Mouse (Mus musculus): ENCODE data around the gene Nacc2. TPM values are rescaled to one million over a fixed set of nuclear protein-coding genes. Genes with fewer than 3 reads are reported as not detected.
A peak's percentile ranks its signal among the peaks of the same experiment; 100 is the strongest.

Gene Nacc2
- polyA plus RNA-seq (2015; fragmentation: Nextera tagmentation; extraction: Ambion mirVana), result 9.2 and 10.9 TPM in 2 replicates

GRCm38 (mm10) chr2:26123079-26123648, at the start of gene Nacc2:
TSS of gene Nacc2 (minus strand) at chr2:26123220.
- peak; percentile 27; the same call in 1 of the 2 replicates for ATAC-seq (ENCODE audit: low read depth)
- whole genome bisulfite sequencing, result 22% methylated on average over 9 of the region's 9 CpGs

GRCm38 (mm10) chr2:26172166-26172565, 49.1 kb upstream of the Nacc2 start:
- WGBS, result 69% methylated on average over 2 of the region's 2 CpGs
- H3K27ac ChIP-seq (ENCODE audit: low read length), result no peak overlapping the region
- no peak for ATAC-seq (ENCODE audit: low read depth)

More at GRCm38 (mm10) chr2:26123079-26123648, at the start of gene Nacc2:
- Histone ChIP-seq H3K4me3 (ENCODE audit: low read length) (peak within 1 kb of the TSS; percentile 70), H3K9me3 (ENCODE audit: control insufficient read depth, low read length) (no peaks in the 10 kb centered on the region), H3K27ac (ENCODE audit: low read length) (no peak within 1 kb of the TSS; the same call in 1 of the 2 replicates), H3K4me1 (replicated peaks; ENCODE audit: control insufficient read depth, insufficient read depth, low read length) (peaks cover 14% of the 10 kb centered on the region), H3K4me2 (ENCODE audit: low read depth, low read length) (peak within 1 kb of the TSS; percentile 97), H3K9ac (ENCODE audit: low read length) (peak within 1 kb of the TSS; percentile 75), H3K36me3 (ENCODE audit: control insufficient read depth, insufficient read depth, low read length) (no peaks in the 10 kb centered on the region), H3K27me3 (ENCODE audit: control insufficient read depth, insufficient read depth, low read depth, low read length) (no peaks in the 10 kb centered on the region; the same call in 1 of the 2 replicates)

GRCm38 (mm10) chr2:26170376-26170775, 47.4 kb upstream of the Nacc2 start:
- Histone ChIP-seq H3K27ac (ENCODE audit: low read length) (no peak overlapping the region), H3K27me3 (ENCODE audit: control insufficient read depth, insufficient read depth, low read depth, low read length) (no peaks in the 10 kb centered on the region), H3K9me3 (ENCODE audit: control insufficient read depth, low read length) (no peaks in the 10 kb centered on the region), H3K36me3 (ENCODE audit: control insufficient read depth, insufficient read depth, low read length) (no peaks in the 10 kb centered on the region), H3K4me2 (ENCODE audit: low read depth, low read length) (no peak overlapping the region), H3K4me3 (ENCODE audit: low read length) (no peak overlapping the region), H3K9ac (ENCODE audit: low read length) (no peak overlapping the region), H3K4me1 (replicated peaks; ENCODE audit: control insufficient read depth, insufficient read depth, low read length) (no peaks in the 10 kb centered on the region)
- ATAC-seq (ENCODE audit: low read depth), result no peak
- 36% methylated on average over 2 of the region's 2 CpGs for WGBS

More at GRCm38 (mm10) chr2:26172166-26172565, 49.1 kb upstream of the Nacc2 start:
- Histone ChIP-seq H3K36me3 (ENCODE audit: control insufficient read depth, insufficient read depth, low read length) (no peaks in the 10 kb centered on the region), H3K9ac (ENCODE audit: low read length) (no peak overlapping the region), H3K4me2 (ENCODE audit: low read depth, low read length) (no peak overlapping the region), H3K4me3 (ENCODE audit: low read length) (no peak overlapping the region), H3K9me3 (ENCODE audit: control insufficient read depth, low read length) (no peaks in the 10 kb centered on the region), H3K27me3 (ENCODE audit: control insufficient read depth, insufficient read depth, low read depth, low read length) (peaks cover 5% of the 10 kb centered on the region; the same call in 1 of the 2 replicates), H3K4me1 (replicated peaks; ENCODE audit: control insufficient read depth, insufficient read depth, low read length) (no peaks in the 10 kb centered on the region)

GRCm38 (mm10) chr2:26168843-26169579, 46.0 kb upstream of the Nacc2 start:
- no peaks in the 10 kb centered on the region for H3K4me1 ChIP-seq (replicated peaks; ENCODE audit: control insufficient read depth, insufficient read depth, low read length)
- H3K9ac ChIP-seq (ENCODE audit: low read length), result no peak overlapping the region
- H3K4me3 ChIP-seq (ENCODE audit: low read length), result no peak overlapping the region
- H3K9me3 ChIP-seq (ENCODE audit: control insufficient read depth, low read length), result no peaks in the 10 kb centered on the region
- H3K4me2 ChIP-seq (ENCODE audit: low read depth, low read length), result no peak overlapping the region
- H3K36me3 ChIP-seq (ENCODE audit: control insufficient read depth, insufficient read depth, low read length), result no peaks in the 10 kb centered on the region
- no peak overlapping the region for H3K27ac ChIP-seq (ENCODE audit: low read length)
- no peaks in the 10 kb centered on the region for H3K27me3 ChIP-seq (ENCODE audit: control insufficient read depth, insufficient read depth, low read depth, low read length)
- no peak for ATAC-seq (ENCODE audit: low read depth)
- WGBS, result 21% methylated on average over 11 of the region's 11 CpGs

GRCm38 (mm10) chr2:26166890-26167289, 43.9 kb upstream of the Nacc2 start:
- H3K36me3 ChIP-seq (ENCODE audit: control insufficient read depth, insufficient read depth, low read length), result no peaks in the 10 kb centered on the region
- no peaks in the 10 kb centered on the region for H3K4me1 ChIP-seq (replicated peaks; ENCODE audit: control insufficient read depth, insufficient read depth, low read length)
- H3K27ac ChIP-seq (ENCODE audit: low read length), result no peak overlapping the region
- 46% methylated on average over 3 of the region's 3 CpGs for WGBS
- no peak overlapping the region for H3K9ac ChIP-seq (ENCODE audit: low read length)
- H3K4me2 ChIP-seq (ENCODE audit: low read depth, low read length), result no peak overlapping the region
- no peaks in the 10 kb centered on the region for H3K9me3 ChIP-seq (ENCODE audit: control insufficient read depth, low read length)
- no peaks in the 10 kb centered on the region for H3K27me3 ChIP-seq (ENCODE audit: control insufficient read depth, insufficient read depth, low read depth, low read length)
- no peak for ATAC-seq (ENCODE audit: low read depth)
- no peak overlapping the region for H3K4me3 ChIP-seq (ENCODE audit: low read length)

- Histone ChIP-seq H3K27me3 (ENCODE audit: control insufficient read depth, insufficient read depth, low read depth, low read length) (no peaks in the 10 kb centered on the region), H3K4me3 (ENCODE audit: low read length) (no peak overlapping the region), H3K36me3 (ENCODE audit: control insufficient read depth, insufficient read depth, low read length) (no peaks in the 10 kb centered on the region), H3K4me2 (ENCODE audit: low read depth, low read length) (no peak overlapping the region), H3K9me3 (ENCODE audit: control insufficient read depth, low read length) (no peaks in the 10 kb centered on the region), H3K27ac (ENCODE audit: low read length) (no peak overlapping the region), H3K9ac (ENCODE audit: low read length) (no peak overlapping the region), H3K4me1 (replicated peaks; ENCODE audit: control insufficient read depth, insufficient read depth, low read length) (no peaks in the 10 kb centered on the region)
- no peak for ATAC-seq (ENCODE audit: low read depth)
- WGBS, result 82% methylated on average over 9 of the region's 9 CpGs
These were observed 35.0 kb upstream of the Nacc2 start for GRCm38 (mm10) chr2:26158064-26158463.

GRCm38 (mm10) chr2:26156191-26156977, 33.4 kb upstream of the Nacc2 start:
- Histone ChIP-seq H3K4me2 (ENCODE audit: low read depth, low read length) (no peak overlapping the region), H3K9me3 (ENCODE audit: control insufficient read depth, low read length) (no peaks in the 10 kb centered on the region), H3K4me1 (replicated peaks; ENCODE audit: control insufficient read depth, insufficient read depth, low read length) (no peaks in the 10 kb centered on the region), H3K27ac (ENCODE audit: low read length) (no peak overlapping the region), H3K27me3 (ENCODE audit: control insufficient read depth, insufficient read depth, low read depth, low read length) (no peaks in the 10 kb centered on the region), H3K9ac (ENCODE audit: low read length) (no peak overlapping the region), H3K4me3 (ENCODE audit: low read length) (no peak overlapping the region), H3K36me3 (ENCODE audit: control insufficient read depth, insufficient read depth, low read length) (no peaks in the 10 kb centered on the region)
- 56% methylated on average over 10 of the region's 10 CpGs for WGBS
- no peak for ATAC-seq (ENCODE audit: low read depth)

GRCm38 (mm10) chr2:26155737-26156136, 32.7 kb upstream of the Nacc2 start:
- 53% methylated on average over 3 of the region's 3 CpGs for WGBS
- H3K4me1 ChIP-seq (replicated peaks; ENCODE audit: control insufficient read depth, insufficient read depth, low read length), result no peaks in the 10 kb centered on the region
- no peak overlapping the region for H3K9ac ChIP-seq (ENCODE audit: low read length)
- no peaks in the 10 kb centered on the region for H3K36me3 ChIP-seq (ENCODE audit: control insufficient read depth, insufficient read depth, low read length)
- no peaks in the 10 kb centered on the region for H3K27me3 ChIP-seq (ENCODE audit: control insufficient read depth, insufficient read depth, low read depth, low read length)
- no peak overlapping the region for H3K27ac ChIP-seq (ENCODE audit: low read length)
- no peak overlapping the region for H3K4me2 ChIP-seq (ENCODE audit: low read depth, low read length)
- ATAC-seq (ENCODE audit: low read depth), result no peak
- no peak overlapping the region for H3K4me3 ChIP-seq (ENCODE audit: low read length)
- H3K9me3 ChIP-seq (ENCODE audit: control insufficient read depth, low read length), result no peaks in the 10 kb centered on the region

- Histone ChIP-seq H3K27me3 (ENCODE audit: control insufficient read depth, insufficient read depth, low read depth, low read length) (no peaks in the 10 kb centered on the region), H3K36me3 (ENCODE audit: control insufficient read depth, insufficient read depth, low read length) (no peaks in the 10 kb centered on the region), H3K4me3 (ENCODE audit: low read length) (no peak overlapping the region), H3K4me1 (replicated peaks; ENCODE audit: control insufficient read depth, insufficient read depth, low read length) (no peaks in the 10 kb centered on the region), H3K4me2 (ENCODE audit: low read depth, low read length) (no peak overlapping the region), H3K27ac (ENCODE audit: low read length) (no peak overlapping the region), H3K9ac (ENCODE audit: low read length) (no peak overlapping the region), H3K9me3 (ENCODE audit: control insufficient read depth, low read length) (no peaks in the 10 kb centered on the region)
- ATAC-seq (ENCODE audit: low read depth), result no peak
- 59% methylated on average over 5 of the region's 5 CpGs for WGBS
These were observed 31.6 kb upstream of the Nacc2 start for GRCm38 (mm10) chr2:26154586-26154985.
